Mouse (Mus musculus) brain, adult 2 months (tissue): ENCODE data around the gene Acer3.

Source experiments
- DNase-seq: peaks from one replicate; pipeline ENCODE4 v3.0.0; 2011; ENCODE audit warnings: low read depth, low spot score

Acer3 gene

GRCm38 (mm10) chr7:98321083-98321482, at the start of gene Acer3:
TSS of gene Acer3 (minus strand) at chr7:98321208.
- no peak for DNase-seq

GRCm38 (mm10) chr7:98369762-98370369, 48.9 kb upstream of the Acer3 start:
- no peak for DNase-seq

- no peak for DNase-seq
Observed at GRCm38 (mm10) chr7:98361662-98362061, 40.7 kb upstream of the Acer3 start.

GRCm38 (mm10) chr7:98361063-98361652, 40.1 kb upstream of the Acer3 start, which contains the start of gene Tsku:
TSS of gene Tsku (minus strand) at chr7:98361328.
- peak; percentile 88 for DNase-seq

GRCm38 (mm10) chr7:98360621-98360990, 39.6 kb upstream of the Acer3 start:
- no peak for DNase-seq

- DNase-seq: no peak
Observed at GRCm38 (mm10) chr7:98359951-98360620, 39.1 kb upstream of the Acer3 start.

GRCm38 (mm10) chr7:98358016-98358415, 37.0 kb upstream of the Acer3 start:
- no peak for DNase-seq

GRCm38 (mm10) chr7:98357324-98357723, 36.3 kb upstream of the Acer3 start:
- DNase-seq: no peak

- no peak for DNase-seq
Observed at GRCm38 (mm10) chr7:98354921-98355310, 33.9 kb upstream of the Acer3 start.

- DNase-seq: no peak
Observed at GRCm38 (mm10) chr7:98354160-98354920, 33.3 kb upstream of the Acer3 start.

GRCm38 (mm10) chr7:98353616-98354015, 32.6 kb upstream of the Acer3 start:
- DNase-seq: no peak

- DNase-seq: no peak
Observed at GRCm38 (mm10) chr7:98351523-98351922, 30.5 kb upstream of the Acer3 start.

- no peak for DNase-seq
Observed at GRCm38 (mm10) chr7:98349821-98350220, 28.8 kb upstream of the Acer3 start.

- peak; percentile 85 for DNase-seq
Observed at GRCm38 (mm10) chr7:98349096-98349495, 28.1 kb upstream of the Acer3 start.

GRCm38 (mm10) chr7:98348043-98348442, 27.0 kb upstream of the Acer3 start:
- peak; percentile 81 for DNase-seq

GRCm38 (mm10) chr7:98347471-98347870, 26.5 kb upstream of the Acer3 start:
- DNase-seq: no peak

- no peak for DNase-seq
Observed at GRCm38 (mm10) chr7:98345036-98345435, 24.0 kb upstream of the Acer3 start.

- DNase-seq: peak; percentile 27
Observed at GRCm38 (mm10) chr7:98344361-98344760, 23.4 kb upstream of the Acer3 start.

- DNase-seq: no peak
Observed at GRCm38 (mm10) chr7:98342249-98342648, 21.2 kb upstream of the Acer3 start.

GRCm38 (mm10) chr7:98341475-98341874, 20.5 kb upstream of the Acer3 start:
- DNase-seq: peak; percentile 87

- no peak for DNase-seq
Observed at GRCm38 (mm10) chr7:98340343-98340742, 19.3 kb upstream of the Acer3 start.

GRCm38 (mm10) chr7:98333987-98334386, 13.0 kb upstream of the Acer3 start:
- no peak for DNase-seq
